13 mouse cellular contexts compared by ENCODE assay signal in the genomic region with DNA sequence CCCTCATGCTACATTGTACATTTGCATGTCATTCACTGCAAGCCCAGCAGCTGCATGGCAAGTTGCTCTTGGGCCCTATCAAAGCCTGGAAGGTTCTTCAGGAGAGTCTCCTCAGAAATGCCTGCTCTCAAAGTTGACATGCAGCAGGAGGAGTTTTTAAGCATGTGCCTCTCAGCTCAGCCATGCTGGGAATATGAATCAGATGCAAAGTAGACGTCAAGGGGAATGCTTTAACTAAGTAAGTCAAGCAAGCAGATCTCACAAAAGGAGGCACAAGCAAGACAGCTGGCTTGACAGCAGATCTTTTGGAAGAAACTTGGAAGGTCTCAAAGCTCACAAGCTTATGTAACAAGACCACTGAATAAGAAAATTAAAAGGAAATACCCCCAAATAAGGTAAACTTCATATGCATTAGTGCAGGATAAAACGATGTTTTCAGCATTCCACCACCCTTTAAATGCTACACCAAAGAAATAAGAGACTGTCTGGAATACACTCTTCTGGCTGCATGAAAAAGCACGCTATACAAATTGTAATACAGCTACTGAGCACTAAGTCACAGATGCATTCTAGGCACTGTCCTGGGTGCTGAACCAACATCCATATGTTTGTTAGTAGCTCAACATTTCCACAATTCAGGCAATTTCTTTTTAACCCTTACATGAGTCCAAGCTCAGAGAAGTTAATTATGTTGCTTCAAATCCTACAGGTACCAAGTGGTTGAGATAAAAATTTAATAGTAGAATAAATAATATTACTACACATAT.
DNase-seq lines count a peak whose midpoint lies in the region; ATAC-seq lines count a peak whose summit lies in the region.
"Had no signal": no experiment of that assay in that cellular context is flagged by ENCODE, and none has a peak within 500 bp of the region (broad histone marks: within the 10 kb centered on the region; RNA-seq: fewer than 3 reads in every experiment).

No protein-coding gene starts in this region.

- peaks cover 11% of the 10 kb centered on the region for H3K4me1 ChIP-seq in midbrain, embryonic 13.5 days (replicated peaks)
- no peaks in the 10 kb centered on the region for H3K4me1 ChIP-seq in liver, embryonic 12.5 days
- H3K4me1 ChIP-seq: liver, embryonic 13.5 days had no signal

- H3K9ac ChIP-seq in midbrain, embryonic 13.5 days (replicated peaks): no peak overlapping the region
- no peak overlapping the region for H3K9ac ChIP-seq in liver, embryonic 12.5 days
- H3K9ac ChIP-seq: liver, embryonic 13.5 days had no signal

- H3K4me2 ChIP-seq in midbrain, embryonic 13.5 days (replicated peaks): no peak overlapping the region
- no peak overlapping the region for H3K4me2 ChIP-seq in liver, embryonic 12.5 days
- H3K4me2 ChIP-seq: liver, embryonic 13.5 days had no signal

- 27% methylated on average over 3 of the region's 3 CpGs for WGBS in midbrain, embryonic 13.5 days
- WGBS in liver, embryonic 12.5 days (ENCODE audit: insufficient replicate concordance): 37% methylated on average over 3 of the region's 3 CpGs

- peak; percentile 60; the same call in 1 of the 2 replicates for ATAC-seq in midbrain, embryonic 13.5 days
- no peak for ATAC-seq in CD4-positive, CD25-positive, alpha-beta regulatory T cell, adult 4 months
- no peak for ATAC-seq in liver, embryonic 12.5 days

- no peaks in the 10 kb centered on the region for H3K27me3 ChIP-seq in midbrain, embryonic 13.5 days
- no peaks in the 10 kb centered on the region for H3K27me3 ChIP-seq in liver, embryonic 12.5 days (replicated peaks)
- H3K27me3 ChIP-seq: liver, embryonic 13.5 days had no signal

- H3K4me3 ChIP-seq in midbrain, embryonic 13.5 days (replicated peaks): no peak overlapping the region
- no peak overlapping the region for H3K4me3 ChIP-seq in liver, embryonic 12.5 days
- H3K4me3 ChIP-seq: heart, adult 2 months; liver, embryonic 13.5 days had no signal

- H3K9me3 ChIP-seq in midbrain, embryonic 13.5 days: no peaks in the 10 kb centered on the region
- no peaks in the 10 kb centered on the region for H3K9me3 ChIP-seq in liver, embryonic 12.5 days (replicated peaks)
- H3K9me3 ChIP-seq: liver, embryonic 13.5 days had no signal

- H3K36me3 ChIP-seq in midbrain, embryonic 13.5 days: no peaks in the 10 kb centered on the region
- no peaks in the 10 kb centered on the region for H3K36me3 ChIP-seq in liver, embryonic 12.5 days
- H3K36me3 ChIP-seq: liver, embryonic 13.5 days had no signal

- no peak overlapping the region for H3K27ac ChIP-seq in midbrain, embryonic 13.5 days
- no peak overlapping the region for H3K27ac ChIP-seq in liver, embryonic 12.5 days
- H3K27ac ChIP-seq: heart, adult 2 months; liver, embryonic 13.5 days; macrophage had no signal

- peak; percentile 3 for DNase-seq in adrenal gland, postnatal 10 days
- no peak for DNase-seq in adrenal gland, adult (ENCODE audit: inconsistent age in 2 of 2, low spot score in 1 of 2)
- DNase-seq in layer of hippocampus, adult 11-12 months (ENCODE audit: low spot score): peak; percentile 8
- no peak for DNase-seq in layer of hippocampus, adult 9-10 months (ENCODE audit: low spot score)
- peak; percentile 59 for DNase-seq in brain, adult 2 months (ENCODE audit: low read depth, low spot score)
- DNase-seq: adrenal gland, adult 8-10 months; heart, adult 2 months; kidney, adult 11 months; liver, embryonic 13.5 days had no signal

Comparison
In these comparisons a context has a peak if more than half of its experiments do, and no peak if none do; other contexts are left out.
1. DNase-seq: peak in adrenal gland, postnatal 10 days (single experiment), layer of hippocampus, adult 11-12 months (single experiment) and brain, adult 2 months (single experiment); none in adrenal gland, adult (0 of 2) and layer of hippocampus, adult 9-10 months (single experiment).